Mouse (Mus musculus): ENCODE results near the gene Olfr1080. TPM values are rescaled to one million over a fixed set of nuclear protein-coding genes. Genes with fewer than 3 reads are reported as not detected.
"Not testable (repeated sequence)": the region's sequence is repeated elsewhere in the genome, so short reads cannot be mapped to it uniquely, and the experiment has no call there.

The Olfr1080 gene
- total RNA-seq (2021), result not detected
- long read RNA-seq, experiment 1, result 0 reads
- long read RNA-seq, experiment 2, result 0 reads

DNA sequence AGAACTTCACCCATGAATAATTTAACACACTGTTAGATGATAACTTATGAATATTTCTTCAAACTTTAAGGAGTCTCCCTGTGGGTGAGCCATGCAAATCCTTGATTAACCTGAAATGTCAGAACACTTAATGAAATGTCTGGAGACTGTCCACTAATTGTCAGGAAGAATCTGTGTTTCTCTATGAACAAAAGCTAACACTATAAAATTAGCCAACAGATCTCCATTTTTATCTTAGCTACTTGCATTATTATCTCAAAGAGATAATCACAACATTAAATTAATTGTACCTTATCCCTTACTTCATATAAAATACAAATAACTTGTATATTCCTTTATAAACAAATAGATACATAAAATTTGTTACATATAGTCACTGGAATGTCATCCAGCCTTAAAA lies at the start of gene Olfr1080:
Gene Olfr1080 (minus strand): TSS at position 101 of the 400 bp plus-strand sequence.
- not testable (repeated sequence) for DNase-seq

DNA sequence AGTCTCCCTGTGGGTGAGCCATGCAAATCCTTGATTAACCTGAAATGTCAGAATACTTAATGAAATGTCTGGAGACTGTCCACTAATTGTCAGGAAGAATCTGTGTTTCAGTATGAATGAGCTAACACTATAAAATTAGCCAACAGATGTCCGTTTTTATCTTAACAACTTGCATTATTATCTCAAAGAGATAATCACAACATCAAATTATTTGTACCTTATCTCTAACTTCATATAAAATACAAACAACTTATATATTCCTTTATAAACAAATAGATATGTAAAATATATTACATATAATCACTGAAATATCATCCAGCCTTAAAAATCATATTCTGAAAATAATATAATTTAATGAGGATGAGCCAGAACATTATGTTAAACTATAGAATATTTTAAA lies 40.8 kb upstream of the Olfr1080 start, which contains the start of gene Olfr1082:
Gene Olfr1082 (minus strand): TSS at position 101 of the 400 bp plus-strand sequence.
- DNase-seq, result not testable (repeated sequence)

DNA sequence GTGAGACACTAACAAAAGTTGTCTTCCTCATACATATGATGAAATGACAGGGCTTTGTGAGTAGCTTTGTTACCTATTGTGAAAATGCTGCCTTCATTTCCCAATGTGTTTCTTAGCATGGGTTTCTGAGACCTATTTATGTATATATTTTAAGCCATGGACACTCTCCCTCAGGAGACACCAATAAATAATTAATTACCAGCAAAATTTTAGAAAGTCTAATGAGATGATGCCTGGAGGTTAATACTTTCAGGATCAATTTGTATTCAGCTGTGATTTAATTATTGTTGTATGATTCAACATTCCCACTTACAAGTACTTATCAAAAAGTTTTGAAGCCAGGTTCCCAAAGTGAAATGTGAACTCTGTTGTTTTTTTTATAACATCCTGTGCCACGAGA lies 15.7 kb downstream of the Olfr1080 start, which contains the start of gene Olfr1079:
Gene Olfr1079 (minus strand): TSS at position 101 of the 400 bp plus-strand sequence.
- DNase-seq, result no peak

DNA sequence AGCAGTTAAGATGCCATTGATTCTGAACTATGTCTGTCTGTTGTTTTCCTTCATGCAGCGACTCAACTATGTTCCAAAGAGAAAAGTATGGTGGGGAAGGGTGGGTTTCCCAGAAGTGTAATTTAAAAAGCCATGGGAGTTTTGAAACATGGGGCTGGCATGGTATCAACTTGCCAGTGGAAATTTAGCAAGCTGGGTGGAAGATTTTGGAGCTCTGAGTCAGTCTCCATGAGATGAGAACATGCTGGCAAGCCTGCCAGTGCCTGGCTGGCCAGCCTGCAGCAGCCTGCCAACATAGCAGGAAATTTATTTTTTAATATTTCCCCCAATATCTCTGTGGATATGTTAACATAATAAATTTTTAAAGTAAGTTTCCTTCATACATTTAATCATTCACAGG lies 27.0 kb downstream of the Olfr1080 start:
- DNase-seq, result no peak

DNA sequence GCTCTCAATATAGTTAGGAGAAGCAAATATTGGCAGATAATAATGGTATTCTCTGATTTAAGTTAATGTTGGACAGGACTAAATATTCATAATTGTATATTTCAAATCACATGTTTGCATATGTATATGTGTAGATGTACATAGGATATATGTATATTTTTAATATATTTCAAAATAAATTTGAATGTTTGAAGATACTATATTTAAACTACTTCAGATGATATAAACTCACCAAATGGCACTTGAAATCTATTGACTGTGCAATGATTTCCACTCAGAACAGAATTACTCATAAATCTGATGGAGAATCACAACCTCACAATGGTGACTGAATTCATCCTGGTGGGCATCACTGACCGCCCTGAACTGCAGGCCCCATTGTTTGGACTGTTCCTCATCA lies 49.9 kb downstream of the Olfr1080 start, which contains the start of gene Olfr1076:
Gene Olfr1076 (plus strand): TSS at position 301 of the 400 bp plus-strand sequence.
- DNase-seq, result no peak

Other genes with a start within 250 kb of the Olfr1080 start
- gene Olfr1053, start 243.0 kb downstream of the Olfr1080 start, total RNA-seq (2021), result not detected
- gene Olfr1054, start 222.8 kb downstream of the Olfr1080 start, total RNA-seq (2021), result not detected
- not detected for gene Olfr1055, start 208.0 kb downstream of the Olfr1080 start, total RNA-seq (2021)
- gene Olfr1056, start 195.8 kb downstream of the Olfr1080 start, total RNA-seq (2021), result not detected
- not detected for gene Olfr1057, start 179.8 kb downstream of the Olfr1080 start, total RNA-seq (2021)
- gene Olfr1058, start 169.7 kb downstream of the Olfr1080 start, total RNA-seq (2021), result not detected
- not detected for gene Olfr1061, start 144.2 kb downstream of the Olfr1080 start, total RNA-seq (2021)
- gene Olfr1062, start 131.5 kb downstream of the Olfr1080 start, total RNA-seq (2021), result not detected
- gene Olfr1065, start 107.6 kb downstream of the Olfr1080 start, total RNA-seq (2021), result not detected
- gene Olfr1066, start 102.0 kb downstream of the Olfr1080 start, total RNA-seq (2021), result not detected
- not detected for gene Olfr228, start 70.8 kb downstream of the Olfr1080 start, total RNA-seq (2021)
- not detected for gene Olfr1076, start 49.8 kb downstream of the Olfr1080 start, total RNA-seq (2021)
- not detected for gene Olfr1079, start 15.8 kb downstream of the Olfr1080 start, total RNA-seq (2021)
- gene Olfr1082, start 40.7 kb upstream of the Olfr1080 start, total RNA-seq (2021), result not detected
- gene Olfr1084, start 81.5 kb upstream of the Olfr1080 start, total RNA-seq (2021), result not detected
- not detected for gene Olfr1085, start 103.8 kb upstream of the Olfr1080 start, total RNA-seq (2021)
- not detected for gene Olfr1086, start 121.9 kb upstream of the Olfr1080 start, total RNA-seq (2021)
- not detected for gene Olfr1087, start 140.2 kb upstream of the Olfr1080 start, total RNA-seq (2021)
- gene Olfr1089, start 175.5 kb upstream of the Olfr1080 start, total RNA-seq (2021), result not detected
- gene Olfr1090, start 200.8 kb upstream of the Olfr1080 start, total RNA-seq (2021), result not detected
- not detected for gene Olfr1093, start 224.2 kb upstream of the Olfr1080 start, total RNA-seq (2021)

Data from adrenal gland, postnatal 36 days (tissue).